Mouse (Mus musculus): ENCODE measurements at regions not wholly inside any gene's neighbourhood (a gene's known extent, or its start where the extent isn't known, plus 50 kb on each side); places are given as distances from the start of the nearest gene placed in this dataset.

DNA sequence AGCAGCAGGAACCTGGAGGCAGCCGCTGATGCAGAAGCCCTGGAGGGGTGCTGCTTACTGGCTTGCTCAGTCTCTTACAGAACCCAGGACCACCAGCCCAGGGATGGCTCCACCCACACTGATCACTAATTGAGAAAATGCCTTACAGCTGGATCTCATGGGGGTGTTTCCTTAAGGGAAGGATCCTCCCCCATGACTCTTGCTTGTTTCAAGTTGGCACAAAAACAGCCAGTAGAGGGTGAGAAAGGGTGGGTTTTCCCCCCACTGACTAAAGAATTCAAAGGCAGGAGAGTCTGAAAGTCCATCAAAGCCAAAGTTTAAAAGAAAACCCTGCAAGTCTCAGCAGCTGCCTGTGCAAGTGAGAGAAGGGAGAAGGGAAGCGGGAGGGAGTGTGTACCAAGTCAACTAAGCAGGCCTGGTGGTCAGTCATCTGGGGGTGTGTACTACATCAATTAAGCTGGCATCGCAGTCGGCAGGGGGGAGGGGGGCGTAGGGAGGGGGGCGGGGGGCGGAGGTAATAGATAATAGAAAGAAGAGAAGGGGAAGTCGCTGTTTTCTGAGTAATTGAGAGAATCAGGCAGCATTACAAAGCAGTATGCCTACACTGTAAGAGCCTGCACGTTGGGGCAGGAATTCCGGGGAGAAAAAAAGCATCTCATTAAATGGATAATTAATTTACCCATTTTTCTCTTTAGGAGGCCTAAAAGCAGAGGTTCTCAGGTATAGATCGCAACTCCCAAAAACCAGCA lies 62.0 kb upstream of the Zdhhc17 start:
- Histone ChIP-seq H3K27ac (no peak overlapping the region), H3K9me3 (no peaks in the 10 kb centered on the region), H3K4me1 (replicated peaks) (peaks cover 22% of the 10 kb centered on the region), H3K4me3 (no peak overlapping the region), H3K36me3 (no peaks in the 10 kb centered on the region), H3K27me3 (ENCODE audit: insufficient read depth, poor library complexity, severe bottlenecking) (0 out of 2 replicates have a peak, but pooled peaks cover 4% of the 10 kb centered on the region)
- 14% methylated on average over 10 of the region's 11 CpGs for WGBS
- DNase-seq (ENCODE audit: low spot score), result peak; percentile 29

DNA sequence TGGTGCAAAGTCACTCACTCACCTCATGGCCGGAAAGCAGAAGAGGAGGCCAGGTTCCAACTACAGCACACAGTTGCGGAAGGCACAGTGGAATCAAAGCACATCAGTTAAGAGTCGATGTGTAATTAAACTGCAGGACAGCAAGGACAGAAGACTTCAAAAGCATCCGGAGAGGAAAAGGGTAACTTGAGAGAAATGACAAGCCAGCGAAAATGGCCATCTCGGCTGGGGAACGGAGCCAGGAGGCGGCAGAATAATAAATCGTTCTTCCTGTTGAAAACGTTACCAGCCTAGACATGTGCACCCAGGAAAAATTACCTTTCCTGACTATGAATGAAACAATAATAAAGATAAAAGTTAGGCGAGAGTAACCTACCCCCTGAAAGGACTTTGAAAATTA lies 56.2 kb upstream of the Zdhhc17 start:
- no peak overlapping the region for H3K4me3 ChIP-seq
- no peaks in the 10 kb centered on the region for H3K36me3 ChIP-seq
- H3K9me3 ChIP-seq, result no peaks in the 10 kb centered on the region
- DNase-seq (ENCODE audit: low spot score), result no peak
- 87% methylated on average over 11 of the region's 11 CpGs for WGBS
- no peaks in the 10 kb centered on the region for H3K27me3 ChIP-seq (ENCODE audit: insufficient read depth, poor library complexity, severe bottlenecking)
- no peaks in the 10 kb centered on the region for H3K4me1 ChIP-seq (replicated peaks)
- no peak overlapping the region for H3K27ac ChIP-seq

DNA sequence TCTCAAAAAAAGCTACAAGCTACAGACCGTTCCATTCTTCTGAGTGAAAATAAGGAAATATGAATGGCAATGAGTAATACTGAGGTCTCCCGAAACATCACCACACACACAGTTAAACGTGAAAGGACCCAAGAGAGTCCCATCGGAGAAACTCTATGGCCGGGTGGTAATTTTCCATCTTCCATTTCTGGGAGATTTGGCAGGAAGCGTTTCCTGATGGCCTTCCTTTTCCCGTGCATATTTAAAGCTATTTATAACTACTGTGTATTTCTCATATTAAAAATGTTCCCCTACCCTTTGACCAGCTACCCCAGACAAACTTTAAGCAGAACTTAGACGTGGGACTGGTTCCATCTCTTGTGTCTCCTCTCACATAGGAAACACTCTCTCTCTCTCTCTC lies 50.7 kb upstream of the Zdhhc17 start:
- Histone ChIP-seq H3K27ac (no peak overlapping the region), H3K27me3 (ENCODE audit: insufficient read depth, poor library complexity, severe bottlenecking) (no peaks in the 10 kb centered on the region), H3K9me3 (no peaks in the 10 kb centered on the region), H3K4me1 (replicated peaks) (peaks cover 10% of the 10 kb centered on the region), H3K4me3 (no peak overlapping the region), H3K36me3 (no peaks in the 10 kb centered on the region)
- no peak for DNase-seq (ENCODE audit: low spot score)
- WGBS, result 90% methylated on average over 8 of the region's 8 CpGs
